Mouse (Mus musculus) spleen, adult 2 months (tissue): Measurements from ENCODE around the gene Prg3. TPM values are rescaled to one million over a fixed set of nuclear protein-coding genes. Genes with fewer than 3 reads are reported as not detected.

Source experiments
- DNase-seq, 2 experiments: peaks; one replicate each; pipeline versions ENCODE4 v3.0.0 to v3.0.0-alpha.2; 2012 to 2021; ENCODE audit warnings: low spot score in 2 of 2, low read depth in 1 of 2
- H3K27ac ChIP-seq: fragments of 200-500 bp; 2 replicates; pipeline ENCODE4 v1.5.1; 2012; ENCODE audit warnings: low read length, inconsistent platforms; ENCODE audit not compliant: insufficient read depth
- H3K27me3 ChIP-seq: fragments of 200-500 bp; 2 replicates; pipeline ENCODE4 v1.6.1; 2012; ENCODE audit warnings: mild to moderate bottlenecking, moderate library complexity, low read length, inconsistent platforms; ENCODE audit not compliant: control insufficient read depth, insufficient read depth
- H3K36me3 ChIP-seq: fragments of 200-500 bp; 2 replicates; pipeline ENCODE4 v1.6.1; 2012; ENCODE audit warnings: mild to moderate bottlenecking, low read length, inconsistent platforms; ENCODE audit not compliant: control insufficient read depth, insufficient read depth
- H3K4me1 ChIP-seq: fragments of 200-500 bp; 2 replicates; pipeline ENCODE4 v1.6.1; 2011; ENCODE audit warnings: inconsistent platforms; ENCODE audit not compliant: control insufficient read depth, insufficient read depth, insufficient read length
- H3K4me3 ChIP-seq: fragments of 200-500 bp; 2 replicates; pipeline ENCODE4 v1.5.1; 2011; ENCODE audit warnings: mild to moderate bottlenecking, inconsistent platforms; ENCODE audit not compliant: insufficient read depth, insufficient read length; ENCODE audit errors: extremely low read depth
- CTCF ChIP-seq: fragments of 200-500 bp; IDR thresholded peaks from 2 replicates; pipeline ENCODE4 v1.5.1; 2011; ENCODE audit warnings: mild to moderate bottlenecking, inconsistent platforms; ENCODE audit not compliant: insufficient read depth, insufficient read length, insufficient replicate concordance; ENCODE audit errors: extremely low read depth
- POLR2A ChIP-seq: fragments of 200-500 bp; IDR thresholded peaks from 2 replicates; pipeline ENCODE4 v1.6.1; 2011; ENCODE audit warnings: low read depth, low read length, inconsistent platforms
- WGBS: fragments of 180-500 bp; shearing (Covaris S2); methylation state at CpG from one replicate; pipeline ENCODE4 v1.1.7; 2018; 5-methylcytosine and 5-hydroxymethylcytosine counted together
- polyA plus RNA-seq: library from polyadenylated mRNA; depleted of rRNA; stranded (reverse); fragments of >200 nt; gene quantifications from 2 replicates; pipeline ENCODE4 v1.2.3, GENCODE M21; 2012

Prg3 gene
- polyA plus RNA-seq, 1 experiment, result 3.7 TPM

- Histone ChIP-seq H3K27ac (no peak overlapping the region), H3K4me3 (no peak overlapping the region), H3K4me1 (no peaks in the 10 kb centered on the region), H3K36me3 (no peaks in the 10 kb centered on the region), H3K27me3 (no peaks in the 10 kb centered on the region)
- no peak for DNase-seq
- 77% methylated on average over 4 of the region's 4 CpGs for WGBS
- TF ChIP-seq POLR2A (no peak), CTCF (no peak)
These were observed 34.0 kb downstream of the Prg3 start for GRCm38 (mm10) chr2:85022043-85022442.

- Histone ChIP-seq H3K27me3 (no peaks in the 10 kb centered on the region), H3K36me3 (no peaks in the 10 kb centered on the region), H3K27ac (no peak overlapping the region), H3K4me1 (no peaks in the 10 kb centered on the region), H3K4me3 (no peak overlapping the region)
- TF ChIP-seq CTCF, result no peak
- TF ChIP-seq POLR2A, result no peak
- WGBS, result 80% methylated on average over 3 of the region's 3 CpGs
- no peak for DNase-seq
These were observed 38.2 kb downstream of the Prg3 start for GRCm38 (mm10) chr2:85026178-85026577.

- no peak for DNase-seq
- Histone ChIP-seq H3K4me3 (no peak overlapping the region), H3K4me1 (no peaks in the 10 kb centered on the region), H3K36me3 (no peaks in the 10 kb centered on the region), H3K27ac (no peak overlapping the region), H3K27me3 (no peaks in the 10 kb centered on the region)
- 13% methylated on average over 5 of the region's 5 CpGs for WGBS
- TF ChIP-seq POLR2A, result no peak
- no peak for TF ChIP-seq CTCF
These were observed 39.3 kb downstream of the Prg3 start for GRCm38 (mm10) chr2:85027281-85027680.

GRCm38 (mm10) chr2:85029897-85030296, 41.9 kb downstream of the Prg3 start:
- Histone ChIP-seq H3K36me3 (no peaks in the 10 kb centered on the region), H3K27ac (no peak overlapping the region), H3K27me3 (no peaks in the 10 kb centered on the region), H3K4me3 (no peak overlapping the region), H3K4me1 (no peaks in the 10 kb centered on the region; the same call in 1 of the 2 replicates)
- TF ChIP-seq CTCF, result no peak
- TF ChIP-seq POLR2A, result no peak
- DNase-seq, result no peak
- 77% methylated on average over 6 of the region's 6 CpGs for WGBS

GRCm38 (mm10) chr2:85030989-85031388, 43.0 kb downstream of the Prg3 start:
- TF ChIP-seq CTCF (no peak), POLR2A (no peak)
- no peaks in the 10 kb centered on the region for H3K36me3 ChIP-seq
- H3K27me3 ChIP-seq, result no peaks in the 10 kb centered on the region
- no peak overlapping the region for H3K4me3 ChIP-seq
- no peak overlapping the region for H3K27ac ChIP-seq
- WGBS, result 32% methylated on average over 6 of the region's 6 CpGs
- DNase-seq, result no peak
- H3K4me1 ChIP-seq, result no peaks in the 10 kb centered on the region; the same call in 1 of the 2 replicates

- Histone ChIP-seq H3K36me3 (no peaks in the 10 kb centered on the region), H3K4me3 (no peak overlapping the region), H3K27ac (no peak overlapping the region), H3K27me3 (no peaks in the 10 kb centered on the region), H3K4me1 (peaks cover 6% of the 10 kb centered on the region; the same call in 1 of the 2 replicates)
- TF ChIP-seq POLR2A (no peak), CTCF (no peak)
- WGBS, result 79% methylated on average over 2 of the region's 2 CpGs
- no peak for DNase-seq
These were observed 45.1 kb downstream of the Prg3 start for GRCm38 (mm10) chr2:85033121-85033520.

- 9% methylated on average over 7 of the region's 7 CpGs for WGBS
- no peak for DNase-seq
- H3K27ac ChIP-seq, result no peak overlapping the region
- H3K27me3 ChIP-seq, result no peaks in the 10 kb centered on the region
- no peaks in the 10 kb centered on the region; the same call in 1 of the 2 replicates for H3K36me3 ChIP-seq
- no peak for TF ChIP-seq POLR2A
- no peak for TF ChIP-seq CTCF
- peaks cover 6% of the 10 kb centered on the region; the same call in 1 of the 2 replicates for H3K4me1 ChIP-seq
- no peak overlapping the region for H3K4me3 ChIP-seq
These were observed 46.2 kb downstream of the Prg3 start for GRCm38 (mm10) chr2:85034169-85034568.
